Mouse (Mus musculus): ENCODE measurements around the gene Ccdc162.
A peak's percentile ranks its signal among the peaks of the same experiment; 100 is the strongest.
"Not testable (repeated sequence)": the region's sequence is repeated elsewhere in the genome, so short reads cannot be mapped to it uniquely, and the experiment has no call there.

Ccdc162 gene

GRCm38 (mm10) chr10:41699669-41700068 is 16.8 kb downstream of the Ccdc162 start:
- no peak for DNase-seq (ENCODE audit: low read depth in 2 of 2, low spot score in 2 of 2)

DNA sequence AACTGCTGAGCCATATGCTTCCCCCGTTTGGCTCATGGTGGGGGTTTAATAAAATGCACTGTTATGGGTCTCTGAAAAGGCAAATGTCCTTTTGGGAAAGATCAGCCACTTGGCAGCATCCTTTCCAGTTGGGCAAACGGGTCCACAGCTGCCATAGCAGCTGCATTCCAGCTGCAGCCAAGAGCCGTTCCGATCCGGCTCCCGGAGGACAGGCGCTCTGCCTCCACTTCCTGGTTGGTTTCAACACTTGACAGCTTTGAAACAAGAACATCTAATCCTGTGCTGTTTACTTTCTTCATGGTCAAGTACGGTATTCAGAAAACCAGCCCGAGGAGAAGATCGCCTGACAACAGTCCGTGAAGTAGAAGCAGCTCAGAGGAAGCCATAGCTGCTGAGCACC is 19.4 kb downstream of the Ccdc162 start:
- no peak for DNase-seq (ENCODE audit: low read depth in 2 of 2, low spot score in 2 of 2)

DNA sequence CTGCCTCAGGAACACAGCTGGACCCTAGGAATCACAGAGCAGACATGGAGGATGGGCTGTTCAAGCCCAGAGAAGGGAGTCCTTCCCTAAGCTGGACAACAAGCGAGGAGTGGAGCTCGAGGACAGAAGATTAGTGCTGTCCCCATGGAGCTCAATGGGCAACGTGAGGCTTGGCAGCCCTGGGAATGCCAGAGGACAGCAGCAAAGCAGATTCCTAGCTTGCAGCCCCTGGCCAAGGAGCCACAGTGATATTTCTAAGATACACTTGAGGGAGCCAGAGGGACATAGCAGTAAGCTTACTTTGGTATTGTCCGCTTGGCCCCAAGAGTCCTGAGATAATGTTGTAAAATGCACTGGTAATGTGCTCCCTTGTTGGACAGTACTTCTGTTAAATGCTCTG is 25.5 kb downstream of the Ccdc162 start:
- no peak for DNase-seq (ENCODE audit: low read depth in 2 of 2, low spot score in 2 of 2)

GRCm38 (mm10) chr10:41689941-41690887 is 26.2 kb downstream of the Ccdc162 start:
- peak; percentile 72 to 82 for DNase-seq (ENCODE audit: low read depth in 2 of 2, low spot score in 2 of 2)

GRCm38 (mm10) chr10:41684548-41684996 is 31.9 kb downstream of the Ccdc162 start:
- DNase-seq (ENCODE audit: low read depth in 2 of 2, low spot score in 2 of 2), result no peak

GRCm38 (mm10) chr10:41682546-41683393 is 33.7 kb downstream of the Ccdc162 start:
- DNase-seq (ENCODE audit: low read depth in 2 of 2, low spot score in 2 of 2), result peak; percentile 85 to 89

GRCm38 (mm10) chr10:41678746-41679360 is 37.6 kb downstream of the Ccdc162 start:
- peak in 1 of 2 experiments; percentile 32 for DNase-seq (ENCODE audit: low read depth in 2 of 2, low spot score in 2 of 2)

GRCm38 (mm10) chr10:41677396-41677795 is 39.0 kb downstream of the Ccdc162 start:
- DNase-seq (ENCODE audit: low read depth in 2 of 2, low spot score in 2 of 2), result no peak

DNA sequence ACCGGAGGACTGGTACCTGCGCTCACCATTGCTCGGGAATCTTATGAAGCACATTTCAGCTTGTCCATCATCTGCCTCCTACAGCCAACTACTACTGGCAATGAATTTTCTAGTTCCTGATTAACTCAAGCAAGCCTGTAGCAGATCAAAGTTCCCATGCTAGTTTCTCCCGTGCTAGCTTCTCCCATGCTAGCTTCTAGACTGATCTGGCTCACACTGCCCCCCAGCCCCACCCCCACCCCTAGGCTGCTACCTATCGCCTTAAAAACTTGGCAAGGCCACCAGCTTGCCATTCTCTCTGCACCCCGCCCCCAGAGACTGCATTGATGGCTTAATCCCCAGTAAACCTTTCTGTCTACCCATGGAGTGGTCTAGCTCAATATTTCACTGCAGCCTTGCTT is 39.8 kb downstream of the Ccdc162 start:
- DNase-seq (ENCODE audit: low read depth in 2 of 2, low spot score in 2 of 2), result no peak

DNA sequence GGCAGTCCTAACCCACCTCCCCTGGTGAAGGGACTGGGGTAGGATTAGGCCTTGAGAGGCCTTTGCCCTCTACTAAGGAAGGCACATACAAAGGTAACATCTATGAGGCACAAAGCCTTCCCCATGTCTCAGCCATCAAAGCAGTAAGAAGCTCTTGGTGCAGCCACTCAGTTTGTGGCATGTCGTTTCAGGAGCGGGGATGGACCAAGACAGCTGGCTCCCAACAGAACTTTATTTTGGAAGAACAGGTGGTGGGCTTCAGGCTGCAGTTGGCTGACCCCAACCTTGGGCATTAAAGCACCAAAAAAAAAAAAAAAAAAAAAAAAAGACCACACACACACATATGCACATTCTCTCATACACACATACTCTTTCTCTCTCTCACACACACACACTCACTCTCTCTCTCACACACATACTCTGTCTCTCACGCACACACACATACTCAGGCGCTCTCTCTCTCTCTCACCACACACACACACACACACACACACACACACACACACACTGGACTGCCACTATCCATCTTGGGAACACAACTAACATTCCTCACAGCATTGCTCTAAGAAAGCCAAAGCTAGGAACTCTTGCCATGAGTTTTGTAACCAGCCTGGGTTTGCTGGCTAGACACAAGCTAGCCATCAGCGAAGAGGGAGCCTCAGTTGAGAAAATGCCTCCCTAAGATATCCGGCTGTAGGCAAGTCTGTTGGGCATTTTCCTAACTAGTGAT is 40.4 kb downstream of the Ccdc162 start:
- DNase-seq (ENCODE audit: low read depth in 2 of 2, low spot score in 2 of 2), result no peak

GRCm38 (mm10) chr10:41675243-41675642 is 41.2 kb downstream of the Ccdc162 start:
- DNase-seq (ENCODE audit: low read depth in 2 of 2, low spot score in 2 of 2), result no peak

GRCm38 (mm10) chr10:41674362-41674761 is 42.1 kb downstream of the Ccdc162 start:
- no peak for DNase-seq (ENCODE audit: low read depth in 2 of 2, low spot score in 2 of 2)

- DNase-seq (ENCODE audit: low read depth in 2 of 2, low spot score in 2 of 2), result no peak
These were observed 46.2 kb downstream of the Ccdc162 start for GRCm38 (mm10) chr10:41670196-41670595.

GRCm38 (mm10) chr10:41665498-41665897 is 50.9 kb downstream of the Ccdc162 start:
- no peak for DNase-seq (ENCODE audit: low read depth in 2 of 2, low spot score in 2 of 2)

DNA sequence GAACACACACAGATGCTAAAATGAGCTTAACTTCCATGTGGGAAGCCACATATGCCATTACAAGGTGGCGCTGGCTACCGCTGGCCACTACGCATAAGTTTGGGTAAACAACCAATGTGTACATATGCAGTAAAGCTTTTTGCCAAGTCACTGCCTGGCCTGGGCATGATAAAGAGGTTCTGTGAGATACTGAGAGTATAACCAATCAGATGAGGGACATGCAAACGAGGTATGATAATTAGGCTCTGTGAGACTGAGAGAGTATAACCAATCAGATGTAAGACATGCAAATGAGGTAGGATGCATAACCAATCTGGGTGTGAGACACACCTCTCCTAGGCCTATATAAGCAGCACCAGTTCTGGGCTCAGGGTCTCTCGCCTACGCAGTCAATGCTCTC is 56.8 kb downstream of the Ccdc162 start:
- not testable (repeated sequence) for DNase-seq (ENCODE audit: low read depth in 2 of 2, low spot score in 2 of 2)

- DNase-seq (ENCODE audit: low read depth in 2 of 2, low spot score in 2 of 2), result not testable (repeated sequence)
These were observed 60.8 kb downstream of the Ccdc162 start for GRCm38 (mm10) chr10:41655684-41656083.

DNA sequence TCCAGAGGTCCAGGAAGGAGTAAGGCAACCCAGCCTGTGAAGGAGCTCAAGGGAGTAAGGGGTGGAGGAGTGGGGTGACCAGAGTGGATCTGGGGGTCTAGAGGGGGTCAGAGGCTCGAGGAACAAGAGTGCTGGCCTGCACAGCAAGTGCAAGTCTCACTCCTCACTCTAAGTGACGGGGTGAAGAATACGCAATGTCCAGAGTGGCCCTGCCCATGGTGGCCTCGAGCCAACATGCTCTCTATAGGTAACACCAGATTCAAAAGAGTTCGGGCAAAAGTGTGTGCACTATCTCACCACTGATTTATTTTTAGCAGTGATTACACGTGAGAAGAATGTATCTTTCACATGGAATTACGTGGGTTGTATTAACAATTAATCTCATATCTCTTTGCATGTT is 63.4 kb downstream of the Ccdc162 start:
- no peak for DNase-seq (ENCODE audit: low read depth in 2 of 2, low spot score in 2 of 2)

DNA sequence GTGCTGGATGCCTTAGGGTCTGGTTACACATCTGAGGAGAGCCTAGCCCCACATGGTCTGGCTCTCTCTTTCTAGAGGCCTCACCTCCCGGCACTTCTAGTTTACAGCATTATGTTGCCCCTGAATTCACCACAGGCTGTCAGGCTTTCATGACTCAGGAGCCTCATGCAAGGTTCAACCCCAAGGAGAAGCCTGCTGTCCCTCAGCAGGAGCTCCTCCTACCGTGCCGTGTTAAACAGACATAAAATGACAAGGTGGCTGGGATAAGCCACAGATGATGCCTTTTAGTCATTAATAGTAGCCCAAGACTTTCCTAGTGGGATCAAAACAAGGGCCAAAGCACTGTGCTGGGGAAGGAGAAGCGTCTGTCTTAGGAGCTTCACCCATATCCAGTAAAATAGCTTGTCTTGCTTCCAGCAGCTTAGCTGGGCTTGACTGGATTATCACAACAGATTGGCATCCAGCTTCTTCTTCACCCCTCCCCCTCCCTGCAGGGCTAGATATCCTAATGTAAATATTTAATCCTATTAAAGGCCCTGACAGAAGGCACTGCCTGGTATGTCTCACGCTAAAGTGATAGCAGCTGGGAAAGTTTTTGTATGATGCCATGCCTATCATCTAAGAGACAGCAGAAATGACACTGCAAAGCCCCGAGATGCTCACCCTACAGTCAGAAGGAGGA is 64.2 kb downstream of the Ccdc162 start:
- no peak for DNase-seq (ENCODE audit: low read depth in 2 of 2, low spot score in 2 of 2)

GRCm38 (mm10) chr10:41651532-41651931 is 64.9 kb downstream of the Ccdc162 start:
- no peak for DNase-seq (ENCODE audit: low read depth in 2 of 2, low spot score in 2 of 2)

DNA sequence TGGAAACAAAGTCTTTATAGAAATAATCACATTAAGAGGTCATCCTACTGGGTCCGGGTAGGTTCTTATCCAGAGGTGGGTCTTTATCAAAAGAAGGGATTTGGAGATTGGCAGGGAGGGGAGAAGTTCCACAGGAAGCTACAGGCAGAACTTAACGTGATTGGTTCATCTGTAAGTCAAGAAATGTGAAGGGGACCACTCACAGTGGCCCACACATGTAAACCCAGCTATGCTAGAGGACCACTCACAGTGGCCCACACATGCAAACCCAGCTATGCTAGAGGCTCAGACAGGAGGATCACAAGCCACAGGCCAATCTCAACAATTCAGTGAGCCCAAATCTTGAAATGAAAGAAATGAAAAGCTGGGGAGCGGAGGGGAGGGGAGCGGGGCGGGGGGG is 67.2 kb downstream of the Ccdc162 start:
- no peak for DNase-seq (ENCODE audit: low read depth in 2 of 2, low spot score in 2 of 2)

Data from CD8-positive naive resting alpha-beta T cell, adult 2 months (primary cell).